Mouse (Mus musculus): ENCODE data around the gene Map4k1.

The Map4k1 gene

GRCm38 (mm10) chr7:28981651-28982273 is at the start of gene Map4k1, which contains the start of gene Eif3k:
Gene Map4k1 (plus strand): TSS chr7:28982050.
Gene Eif3k (minus strand): TSS chr7:28981864.
- DNase-seq (ENCODE audit: low spot score in 2 of 2) = peak; percentile 98

- no peak for DNase-seq (ENCODE audit: low spot score in 2 of 2)
Observed at GRCm38 (mm10) chr7:28932421-28933041, 49.3 kb upstream of the Map4k1 start.

GRCm38 (mm10) chr7:28933825-28934224 is 48.0 kb upstream of the Map4k1 start:
- no peak for DNase-seq (ENCODE audit: low spot score in 2 of 2)

- DNase-seq (ENCODE audit: low spot score in 2 of 2) = no peak
Observed at GRCm38 (mm10) chr7:28936787-28937186, 45.1 kb upstream of the Map4k1 start.

- no peak for DNase-seq (ENCODE audit: low spot score in 2 of 2)
Observed at GRCm38 (mm10) chr7:28938654-28939053, 43.2 kb upstream of the Map4k1 start.

GRCm38 (mm10) chr7:28939418-28940183 is 42.2 kb upstream of the Map4k1 start:
- no peak for DNase-seq (ENCODE audit: low spot score in 2 of 2)

GRCm38 (mm10) chr7:28941129-28941528 is 40.7 kb upstream of the Map4k1 start:
- DNase-seq (ENCODE audit: low spot score in 2 of 2) = no peak

- DNase-seq (ENCODE audit: low spot score in 2 of 2) = no peak
Observed at GRCm38 (mm10) chr7:28941542-28941941, 40.3 kb upstream of the Map4k1 start.

GRCm38 (mm10) chr7:28943451-28944180 is 38.2 kb upstream of the Map4k1 start:
- no peak for DNase-seq (ENCODE audit: low spot score in 2 of 2)

- DNase-seq (ENCODE audit: low spot score in 2 of 2) = no peak
Observed at GRCm38 (mm10) chr7:28944756-28945415, 37.0 kb upstream of the Map4k1 start.

GRCm38 (mm10) chr7:28945416-28946270 is 36.2 kb upstream of the Map4k1 start:
- DNase-seq (ENCODE audit: low spot score in 2 of 2) = no peak

- no peak for DNase-seq (ENCODE audit: low spot score in 2 of 2)
Observed at GRCm38 (mm10) chr7:28946271-28946610, 35.6 kb upstream of the Map4k1 start.

GRCm38 (mm10) chr7:28948746-28949145 is 33.1 kb upstream of the Map4k1 start:
- DNase-seq (ENCODE audit: low spot score in 2 of 2) = no peak

GRCm38 (mm10) chr7:28949298-28949697 is 32.6 kb upstream of the Map4k1 start:
- DNase-seq (ENCODE audit: low spot score in 2 of 2) = no peak

GRCm38 (mm10) chr7:28950346-28951037 is 31.4 kb upstream of the Map4k1 start:
- DNase-seq (ENCODE audit: low spot score in 2 of 2) = no peak

- DNase-seq (ENCODE audit: low spot score in 2 of 2) = no peak
Observed at GRCm38 (mm10) chr7:28951764-28952163, 30.1 kb upstream of the Map4k1 start.

GRCm38 (mm10) chr7:28952786-28953185 is 29.1 kb upstream of the Map4k1 start:
- no peak for DNase-seq (ENCODE audit: low spot score in 2 of 2)

GRCm38 (mm10) chr7:28953476-28954376 is 28.1 kb upstream of the Map4k1 start:
- DNase-seq (ENCODE audit: low spot score in 2 of 2) = no peak

- no peak for DNase-seq (ENCODE audit: low spot score in 2 of 2)
Observed at GRCm38 (mm10) chr7:28954773-28955172, 27.1 kb upstream of the Map4k1 start.

All from heart, adult 9 months (tissue).